Mouse (Mus musculus) thymus, postnatal 36 days (tissue): Measurements from ENCODE around the gene Creb3l1.

Experiments
- DNase-seq, 2 experiments: peaks; one replicate each; pipeline ENCODE4 v3.0.0; 2022; ENCODE audit warnings: mixed read lengths in 2 of 2

The Creb3l1 gene

GRCm38 (mm10) chr2:91962864-91963401 is 61.4 kb downstream of the Creb3l1 start:
- peak; percentile 48 to 67 for DNase-seq

GRCm38 (mm10) chr2:91961901-91962761 is 62.2 kb downstream of the Creb3l1 start:
- DNase-seq, result peak; percentile 60 to 61

GRCm38 (mm10) chr2:91960459-91960858 is 63.8 kb downstream of the Creb3l1 start:
- no peak for DNase-seq

GRCm38 (mm10) chr2:91959544-91960410 is 64.5 kb downstream of the Creb3l1 start:
- peak in 1 of 2 experiments; percentile 25 for DNase-seq

GRCm38 (mm10) chr2:91958701-91959457 is 65.4 kb downstream of the Creb3l1 start:
- peak; percentile 66 to 75 for DNase-seq

- peak in 1 of 2 experiments; percentile 19 for DNase-seq
These were observed 66.3 kb downstream of the Creb3l1 start for GRCm38 (mm10) chr2:91958049-91958448.

- DNase-seq, result peak; percentile 75 to 87
These were observed 67.2 kb downstream of the Creb3l1 start for GRCm38 (mm10) chr2:91957096-91957495.

- no peak for DNase-seq
These were observed 68.4 kb downstream of the Creb3l1 start for GRCm38 (mm10) chr2:91955875-91956274.

GRCm38 (mm10) chr2:91955121-91955591 is 69.1 kb downstream of the Creb3l1 start:
- DNase-seq, result no peak

GRCm38 (mm10) chr2:91953825-91954224 is 70.5 kb downstream of the Creb3l1 start:
- DNase-seq, result no peak

GRCm38 (mm10) chr2:91950275-91951085 is 73.8 kb downstream of the Creb3l1 start:
- DNase-seq, result peak; percentile 65 to 80

GRCm38 (mm10) chr2:91949411-91950274 is 74.7 kb downstream of the Creb3l1 start:
- DNase-seq, result peak; percentile 60 to 63

- DNase-seq, result peak in 1 of 2 experiments; percentile 36
These were observed 75.5 kb downstream of the Creb3l1 start for GRCm38 (mm10) chr2:91948792-91949241.

GRCm38 (mm10) chr2:91948151-91948509 is 76.2 kb downstream of the Creb3l1 start:
- no peak for DNase-seq

- DNase-seq, result peak in 1 of 2 experiments; percentile 30
These were observed 76.7 kb downstream of the Creb3l1 start for GRCm38 (mm10) chr2:91947397-91948150.

- peak in 1 of 2 experiments; percentile 17 for DNase-seq
These were observed 77.5 kb downstream of the Creb3l1 start for GRCm38 (mm10) chr2:91946836-91947235.

- DNase-seq, result peak in 1 of 2 experiments; percentile 41
These were observed 78.8 kb downstream of the Creb3l1 start, which contains the start of gene Gm9821 for GRCm38 (mm10) chr2:91945483-91945882. Gene Gm9821, plus strand, starts transcription at chr2:91945703.

GRCm38 (mm10) chr2:91944170-91944950 is 79.9 kb downstream of the Creb3l1 start:
- DNase-seq, result peak; percentile 86
